Mouse (Mus musculus): ENCODE measurements around the gene Olfr1282. TPM values are rescaled to one million over a fixed set of nuclear protein-coding genes. Genes with fewer than 3 reads are reported as not detected.
"Not testable (repeated sequence)": the region's sequence is repeated elsewhere in the genome, so short reads cannot be mapped to it uniquely, and the experiment has no call there.

Gene Olfr1282
- total RNA-seq (2017), result not detected in 2 replicates

DNA sequence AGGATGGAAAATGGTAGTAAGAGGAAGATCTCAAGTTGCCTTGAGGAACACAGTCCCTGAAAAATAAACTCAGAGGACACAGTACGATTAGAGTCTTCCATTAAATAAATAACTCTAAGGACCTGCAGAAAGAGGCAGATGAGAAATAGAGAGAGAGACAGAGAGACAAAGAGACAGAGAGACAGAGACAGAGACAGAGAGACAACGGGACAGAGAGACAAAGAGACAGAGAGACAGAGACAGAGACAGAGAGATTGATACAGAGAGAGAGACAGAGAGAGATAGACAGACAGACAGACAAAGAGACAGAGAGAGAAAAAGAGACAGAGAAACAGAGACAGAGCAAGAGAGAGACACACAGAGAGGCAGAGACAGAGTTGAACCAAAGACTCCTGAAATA, at the start of gene Olfr1282:
Gene Olfr1282 (minus strand): TSS at position 101 of the 400 bp plus-strand sequence.
- no peak for ATAC-seq (ENCODE audit: extremely low read depth, insufficient number of reproducible peaks, low FRiP score, poor library complexity, severe bottlenecking)

- ATAC-seq (ENCODE audit: extremely low read depth, insufficient number of reproducible peaks, low FRiP score, poor library complexity, severe bottlenecking), result no peak
These were observed 39.3 kb upstream of the Olfr1282 start, which contains the start of gene Olfr1284 for GRCm38 (mm10) chr2:111375222-111375621. Gene Olfr1284 (plus strand): TSS chr2:111375522.

DNA sequence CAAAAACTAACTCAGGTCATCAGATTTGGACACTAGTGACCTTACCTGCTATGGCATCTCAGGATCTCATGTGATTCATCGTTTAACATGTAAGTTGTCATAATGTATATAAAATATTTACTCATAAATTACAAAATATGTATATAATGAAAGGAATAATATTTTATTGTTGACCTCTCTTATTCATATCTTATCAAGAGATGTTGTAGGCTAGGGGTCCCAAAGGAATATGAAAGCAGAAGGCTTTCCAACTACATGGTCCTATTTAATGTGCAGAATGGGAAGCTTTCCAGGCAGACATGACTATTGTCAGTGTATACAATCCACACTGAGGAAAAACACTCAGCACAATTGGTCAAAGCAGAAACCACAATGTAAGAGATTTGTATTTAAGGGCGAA, 30.6 kb upstream of the Olfr1282 start, which contains the start of gene Olfr1283:
Gene Olfr1283 (plus strand): TSS at position 301 of the 400 bp plus-strand sequence.
- ATAC-seq (ENCODE audit: extremely low read depth, insufficient number of reproducible peaks, low FRiP score, poor library complexity, severe bottlenecking), result no peak

DNA sequence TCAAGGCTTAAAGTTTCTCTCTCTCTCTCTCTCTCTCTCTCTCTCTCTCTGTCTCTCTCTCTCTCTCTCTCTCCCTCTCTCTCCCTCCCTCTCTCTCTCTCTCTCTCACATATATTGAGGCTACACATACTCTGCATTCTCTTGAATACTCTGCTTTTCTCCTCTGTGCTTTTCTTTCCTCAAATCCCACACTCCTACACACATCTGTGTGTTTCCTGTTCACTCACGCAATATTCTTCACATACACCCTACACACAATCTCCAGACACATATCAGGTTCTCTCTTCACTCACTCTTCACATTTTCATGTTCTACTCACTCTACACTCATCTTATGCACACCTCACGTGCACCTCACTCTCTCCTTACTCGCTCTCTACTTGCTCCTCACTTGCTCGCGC, 2.2 kb downstream of the Olfr1282 start:
- ATAC-seq (ENCODE audit: extremely low read depth, insufficient number of reproducible peaks, low FRiP score, poor library complexity, severe bottlenecking), result not testable (repeated sequence)

DNA sequence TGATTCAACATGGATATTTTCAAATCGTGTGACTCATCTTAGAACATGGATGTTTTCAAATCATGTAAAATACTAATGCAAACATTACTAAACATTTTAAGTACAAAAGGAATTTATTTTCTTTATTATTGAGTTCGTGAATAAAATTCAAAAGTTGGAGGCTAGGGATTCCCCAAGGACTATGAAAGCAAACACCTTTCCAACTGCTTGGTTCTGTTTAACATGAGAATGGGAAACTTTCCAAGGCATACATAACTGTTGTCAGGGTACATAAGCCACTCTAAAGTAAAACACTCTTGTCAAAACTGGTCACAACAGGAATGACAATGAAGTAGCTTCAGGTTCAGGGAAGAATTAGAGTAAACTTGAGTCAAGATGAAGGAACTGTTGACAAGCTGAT, 9.7 kb downstream of the Olfr1282 start, which contains the start of gene Olfr1281:
Gene Olfr1281 (plus strand): TSS at position 301 of the 400 bp plus-strand sequence.
- no peak for ATAC-seq (ENCODE audit: extremely low read depth, insufficient number of reproducible peaks, low FRiP score, poor library complexity, severe bottlenecking)

GRCm38 (mm10) chr2:111313717-111314116, 22.2 kb downstream of the Olfr1282 start, which contains the start of gene Olfr1280:
Gene Olfr1280 (plus strand): TSS chr2:111314017.
- ATAC-seq (ENCODE audit: extremely low read depth, insufficient number of reproducible peaks, low FRiP score, poor library complexity, severe bottlenecking), result no peak

- no peak for ATAC-seq (ENCODE audit: extremely low read depth, insufficient number of reproducible peaks, low FRiP score, poor library complexity, severe bottlenecking)
These were observed 35.5 kb downstream of the Olfr1282 start, which contains the start of gene Olfr1279 for GRCm38 (mm10) chr2:111300374-111300773. Gene Olfr1279 (plus strand): TSS chr2:111300635.

GRCm38 (mm10) chr2:111298541-111298940, 37.3 kb downstream of the Olfr1282 start:
- no peak for ATAC-seq (ENCODE audit: extremely low read depth, insufficient number of reproducible peaks, low FRiP score, poor library complexity, severe bottlenecking)

DNA sequence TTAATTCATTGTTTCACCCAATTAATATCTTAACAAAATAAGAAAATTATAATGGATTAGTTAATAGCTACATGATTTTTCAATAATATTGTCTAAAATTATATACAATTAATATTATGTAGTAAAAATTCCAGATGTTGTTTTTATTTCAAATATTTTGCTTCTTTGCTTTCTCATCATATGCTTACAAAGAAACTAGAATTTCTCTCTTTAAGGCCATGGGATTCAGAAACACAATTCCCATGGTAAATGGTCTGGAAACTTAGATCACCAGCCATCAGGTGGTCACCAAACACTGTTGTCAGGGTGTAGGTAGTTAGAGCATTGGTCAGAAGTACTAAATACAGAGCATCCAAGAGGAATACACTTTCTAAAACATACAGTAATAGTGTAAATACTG, 46.0 kb downstream of the Olfr1282 start, which contains the start of gene Olfr1278:
Gene Olfr1278 (plus strand): TSS at position 301 of the 400 bp plus-strand sequence.
- no peak for ATAC-seq (ENCODE audit: extremely low read depth, insufficient number of reproducible peaks, low FRiP score, poor library complexity, severe bottlenecking)

Other genes with a start within 250 kb of the Olfr1282 start
- not detected in 2 replicates for gene Gm13941, start 230.1 kb downstream of the Olfr1282 start, total RNA-seq (2017)
- gene Gm15130, start 183.1 kb downstream of the Olfr1282 start, total RNA-seq (2017), result not detected in 2 replicates
- gene 4930430A15Rik, start 106.5 kb downstream of the Olfr1282 start, total RNA-seq (2017), result not detected in 2 replicates
- gene Olfr1275, start 100.8 kb downstream of the Olfr1282 start, total RNA-seq (2017), result not detected in 2 replicates
- not detected in 2 replicates for gene Olfr1276, start 81.6 kb downstream of the Olfr1282 start, total RNA-seq (2017)
- 0.12 TPM in 1 of 2 replicates, not detected in the other for gene Olfr1277, start 62.0 kb downstream of the Olfr1282 start, total RNA-seq (2017)
- 0.58 TPM in 1 of 2 replicates, not detected in the other for gene Olfr1278, start 45.9 kb downstream of the Olfr1282 start, total RNA-seq (2017)
- gene Olfr1279, start 35.4 kb downstream of the Olfr1282 start, total RNA-seq (2017), result not detected in 2 replicates
- gene Olfr1280, start 22.1 kb downstream of the Olfr1282 start, total RNA-seq (2017), result 0.12 TPM in 1 of 2 replicates, not detected in the other
- gene Olfr1281, start 9.6 kb downstream of the Olfr1282 start, total RNA-seq (2017), result not detected in 2 replicates
- gene Olfr1283, start 30.7 kb upstream of the Olfr1282 start, total RNA-seq (2017), result not detected in 2 replicates
- not detected in 2 replicates for gene Olfr1284, start 39.4 kb upstream of the Olfr1282 start, total RNA-seq (2017)
- not detected in 2 replicates for gene Olfr1286, start 87.0 kb upstream of the Olfr1282 start, total RNA-seq (2017)
- not detected in 2 replicates for gene Olfr1287, start 113.1 kb upstream of the Olfr1282 start, total RNA-seq (2017)
- not detected in 2 replicates for gene Olfr1288, start 138.0 kb upstream of the Olfr1282 start, total RNA-seq (2017)
- not detected in 2 replicates for gene Olfr1289, start 144.7 kb upstream of the Olfr1282 start, total RNA-seq (2017)
- gene Olfr1290, start 157.8 kb upstream of the Olfr1282 start, total RNA-seq (2017), result not detected in 2 replicates
- not detected in 2 replicates for gene Olfr1291-ps1, start 161.1 kb upstream of the Olfr1282 start, total RNA-seq (2017)
- not detected in 2 replicates for gene Olfr1293-ps, start 189.1 kb upstream of the Olfr1282 start, total RNA-seq (2017)
- not detected in 2 replicates for gene Olfr1294, start 204.2 kb upstream of the Olfr1282 start, total RNA-seq (2017)
- 0.12 TPM in 1 of 2 replicates, not detected in the other for gene Olfr1295, start 233.6 kb upstream of the Olfr1282 start, total RNA-seq (2017)

Data from neutrophil, adult 5-6 weeks (primary cell).